In the genomic region with DNA sequence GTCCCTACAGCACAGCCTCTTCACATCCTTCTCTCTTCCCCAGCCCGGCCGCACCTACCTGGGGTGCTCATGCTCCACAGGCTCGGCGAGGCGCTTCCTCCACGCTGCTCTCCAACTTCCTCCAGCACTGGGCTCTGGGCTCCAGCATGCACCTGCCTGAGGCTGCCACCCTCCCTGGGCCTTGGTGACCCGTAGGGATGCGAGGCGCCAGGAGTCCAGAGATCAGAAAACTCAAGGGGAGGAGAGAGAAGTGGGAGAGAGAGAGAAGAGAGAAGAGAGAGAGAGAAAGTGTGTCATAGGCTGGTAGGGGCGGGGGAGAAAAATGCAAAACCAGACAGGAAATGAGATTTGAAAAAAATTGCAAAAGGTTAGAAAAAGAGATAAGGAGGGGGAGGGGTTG, we compare ENCODE assay signal across 13 mouse cellular contexts. TPM values are rescaled to one million over a fixed set of nuclear protein-coding genes. Genes with fewer than 3 reads are reported as not detected.
DNase-seq lines count a peak whose midpoint lies in the region; ATAC-seq and TF ChIP-seq lines count a peak whose summit lies in the region.
"Had no signal": no experiment of that assay in that cellular context is flagged by ENCODE, and none has a peak within 500 bp of the region (broad histone marks: within the 10 kb centered on the region; RNA-seq: fewer than 3 reads in every experiment).

Gene Card11, minus strand, starts transcription at position 234 of the 400 bp plus-strand sequence.

- TF ChIP-seq CTCF in lung, adult 2 months (IDR thresholded peaks at IDR 0.05; ENCODE audit: insufficient read depth, low read length), result no peak

- H3K36me3 ChIP-seq in intestine, embryonic 16.5 days (ENCODE audit: control insufficient read depth, insufficient read depth, low read length), result no peaks in the 10 kb centered on the region
- H3K36me3 ChIP-seq: lung, embryonic 15.5 days had no signal

- ATAC-seq in intestine, embryonic 16.5 days, result peak; percentile 52

- no peaks in the 10 kb centered on the region for H3K9me3 ChIP-seq in intestine, embryonic 16.5 days (ENCODE audit: control insufficient read depth, low read length)
- H3K9me3 ChIP-seq: lung, embryonic 15.5 days had no signal

- DNase-seq in lung, adult 2 months, result no peak
- DNase-seq in lung, postnatal 10 days, result no peak
- DNase-seq in spleen, adult 12 weeks (ENCODE audit: low spot score), result peak; percentile 29
- no peak for DNase-seq in kidney, adult 18-20 months
- no peak for DNase-seq in layer of hippocampus, adult 9-10 months (ENCODE audit: low spot score)
- no peak for DNase-seq in left cerebral cortex, adult 9 months (ENCODE audit: low spot score in 2 of 2)
- DNase-seq in embryo, embryonic 10 days (ENCODE audit: low spot score), result no peak
- DNase-seq: cerebellum, adult 8-10 months; gastrocnemius, postnatal 10 days; heart, postnatal 14 days; kidney, postnatal 10 days had no signal

- H3K4me2 ChIP-seq in intestine, embryonic 16.5 days (ENCODE audit: low read depth, low read length), result no peak within 1 kb of the TSS
- H3K4me2 ChIP-seq: lung, embryonic 15.5 days had no signal

- H3K4me3 ChIP-seq in lung, adult 2 months (replicated peaks; ENCODE audit: extremely low read depth, low read depth, low read length), result peak within 1 kb of the TSS; percentile 54
- 0 out of 2 replicates have a peak within 1 kb of the TSS, but pooled peaks have one; percentile 4 for H3K4me3 ChIP-seq in intestine, embryonic 16.5 days (ENCODE audit: low read length)
- H3K4me3 ChIP-seq: lung, embryonic 15.5 days had no signal

- H3K27me3 ChIP-seq in intestine, embryonic 16.5 days (replicated peaks; ENCODE audit: control insufficient read depth, insufficient read depth, low read length), result no peaks in the 10 kb centered on the region
- H3K27me3 ChIP-seq: lung, embryonic 15.5 days had no signal

- 40% methylated on average over 10 of the region's 10 CpGs for WGBS in lung, adult 2 months
- 63% methylated on average over 10 of the region's 10 CpGs for WGBS in intestine, embryonic 16.5 days

- no peak for TF ChIP-seq POLR2A in lung, adult 2 months (IDR thresholded peaks at IDR 0.05; ENCODE audit: borderline replicate concordance, extremely low read depth, low read depth, low read length)

- H3K27ac ChIP-seq in intestine, embryonic 16.5 days (ENCODE audit: low read length), result no peak within 1 kb of the TSS
- H3K27ac ChIP-seq: lung, embryonic 15.5 days had no signal

- no peak within 1 kb of the TSS for H3K9ac ChIP-seq in intestine, embryonic 16.5 days (ENCODE audit: low read depth, low read length)
- H3K9ac ChIP-seq: lung, embryonic 15.5 days had no signal

- no peaks in the 10 kb centered on the region for H3K4me1 ChIP-seq in lung, adult 2 months (ENCODE audit: control insufficient read depth, insufficient read depth, low read length)
- H3K4me1 ChIP-seq in intestine, embryonic 16.5 days (ENCODE audit: control insufficient read depth, insufficient read depth, low read length), result peaks cover 4% of the 10 kb centered on the region; the same call in 1 of the 2 replicates
- H3K4me1 ChIP-seq: lung, embryonic 15.5 days had no signal

RNA-seq across cellular contexts. Expression of gene Card11, which starts in this region (rescaled TPM):
- polyA plus RNA-seq in lung, adult 2 months (2012; rRNA removed), result 12.3 and 15.3 TPM in 2 replicates
- 0.53 and 0.84 TPM in 2 replicates for polyA plus RNA-seq in intestine, embryonic 16.5 days (2015; fragmentation: Nextera tagmentation; extraction: Ambion mirVana)

Comparison
In these comparisons a context has a peak if more than half of its experiments do, and no peak if none do; other contexts are left out.
1. Peak in ATAC-seq and H3K4me3 ChIP-seq in intestine, embryonic 16.5 days; RNA of the gene not detected or under 1 TPM.